Mouse (Mus musculus) liver, postnatal 0 days (tissue): ENCODE measurements around the gene Gm49661.

Experiments used
- CTCF ChIP-seq: sonication (generic); IDR thresholded peaks from 2 replicates; pipeline ENCODE4 v1.5.1; 2016; ENCODE audit warnings: antibody characterized with exemption, low read depth
- EP300 ChIP-seq: IDR thresholded peaks from 2 replicates; pipeline ENCODE4 v1.6.1; 2016; ENCODE audit warnings: antibody characterized with exemption, low read depth, mild to moderate bottlenecking

DNA sequence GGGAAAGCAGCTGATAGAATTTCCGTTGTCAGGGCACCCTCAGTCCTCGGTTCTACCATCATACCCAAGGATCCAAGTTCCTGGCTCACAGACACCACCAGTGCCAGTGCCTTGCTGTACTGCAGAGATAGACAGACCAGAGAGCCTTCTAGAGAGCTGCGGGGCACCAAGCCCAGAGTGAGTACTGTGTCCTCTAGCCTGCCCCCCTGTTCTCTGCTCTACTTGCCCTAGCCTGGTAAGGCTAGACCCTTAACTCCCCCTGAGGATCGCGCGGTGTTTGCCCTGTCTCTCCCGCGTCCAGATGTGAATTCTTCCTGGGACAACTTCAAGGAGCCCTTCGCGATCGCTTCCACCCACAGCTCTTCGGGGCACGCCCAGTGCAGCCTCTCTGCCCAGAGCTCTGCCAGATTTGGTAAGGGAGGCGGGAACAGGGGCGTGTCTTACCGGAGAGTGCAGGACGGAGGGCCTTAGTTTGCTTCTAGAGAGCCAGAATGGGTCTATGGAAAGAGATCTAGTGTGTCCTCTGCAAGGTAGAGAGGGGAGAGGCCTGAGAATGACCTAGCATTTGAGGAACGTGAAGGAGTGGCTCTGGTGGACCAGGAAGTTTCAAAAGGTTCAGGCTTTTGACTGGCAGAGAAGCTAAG is 16.5 kb downstream of the Gm49661 start:
- TF ChIP-seq CTCF (no peak), EP300 (no peak)
